Mouse (Mus musculus): ENCODE results near the gene Tgtp1. TPM values are rescaled to one million over a fixed set of nuclear protein-coding genes. Genes with fewer than 3 reads are reported as not detected.
"Not testable (repeated sequence)": the region's sequence is repeated elsewhere in the genome, so short reads cannot be mapped to it uniquely, and the experiment has no call there.

The Tgtp1 gene
- polyA plus RNA-seq, 1 experiment from 2014 or later, result 0.24 TPM

- not testable (repeated sequence) for H3K27me3 ChIP-seq; ATAC-seq (ENCODE audit: insufficient number of reproducible peaks, low FRiP score, low TSS enrichment, low read depth); H3K9ac ChIP-seq; H3K27ac ChIP-seq (replicated peaks); H3K9me3 ChIP-seq (replicated peaks); H3K4me1 ChIP-seq; H3K36me3 ChIP-seq; H3K4me2 ChIP-seq (replicated peaks); H3K4me3 ChIP-seq (replicated peaks)
- no CpG with 5 or more reads among the region's 1 CpGs for WGBS
These were observed 15.6 kb downstream of the Tgtp1 start, which contains the start of gene Olfr56 for GRCm38 (mm10) chr11:48978240-48978939. TSS of gene Olfr56 (plus strand) at chr11:48978889.

- no CpG with 5 or more reads among the region's 1 CpGs for WGBS
- H3K36me3 ChIP-seq; H3K4me3 ChIP-seq (replicated peaks); H3K4me2 ChIP-seq (replicated peaks); ATAC-seq (ENCODE audit: insufficient number of reproducible peaks, low FRiP score, low TSS enrichment, low read depth); H3K9me3 ChIP-seq (replicated peaks); H3K4me1 ChIP-seq; H3K27ac ChIP-seq (replicated peaks); H3K9ac ChIP-seq; H3K27me3 ChIP-seq: not testable (repeated sequence)
These were observed 19.3 kb downstream of the Tgtp1 start for GRCm38 (mm10) chr11:48974686-48975085.

GRCm38 (mm10) chr11:48946090-48946489, 47.9 kb downstream of the Tgtp1 start, which contains the start of gene Psme2b:
TSS of gene Psme2b (minus strand) at chr11:48946190.
- not testable (repeated sequence) for H3K9ac ChIP-seq; H3K27ac ChIP-seq (replicated peaks); H3K27me3 ChIP-seq; H3K4me3 ChIP-seq (replicated peaks); H3K4me2 ChIP-seq (replicated peaks); ATAC-seq (ENCODE audit: insufficient number of reproducible peaks, low FRiP score, low TSS enrichment, low read depth); H3K36me3 ChIP-seq; H3K9me3 ChIP-seq (replicated peaks); H3K4me1 ChIP-seq
- 87% methylated on average over 6 of the region's 6 CpGs for WGBS

GRCm38 (mm10) chr11:48939286-48939685, 54.7 kb downstream of the Tgtp1 start:
- not testable (repeated sequence) for H3K27me3 ChIP-seq; H3K4me1 ChIP-seq; H3K4me3 ChIP-seq (replicated peaks); H3K9me3 ChIP-seq (replicated peaks); H3K36me3 ChIP-seq; H3K4me2 ChIP-seq (replicated peaks); ATAC-seq (ENCODE audit: insufficient number of reproducible peaks, low FRiP score, low TSS enrichment, low read depth); H3K9ac ChIP-seq; H3K27ac ChIP-seq (replicated peaks)

Other genes starting within 250 kb of the Tgtp1 start
- 718 and 762 TPM in 2 replicates for gene Rack1, start 193.8 kb downstream of the Tgtp1 start, polyA plus RNA-seq (2015; fragmentation: Nextera tagmentation; extraction: Ambion mirVana)
- 7.5 and 8.1 TPM in 2 replicates for gene Trim41, start 176.8 kb downstream of the Tgtp1 start, polyA plus RNA-seq (2015; fragmentation: Nextera tagmentation; extraction: Ambion mirVana)
- 5.4 and 5.8 TPM in 2 replicates for gene Trim7, start 168.0 kb downstream of the Tgtp1 start, polyA plus RNA-seq (2015; fragmentation: Nextera tagmentation; extraction: Ambion mirVana)
- gene Gm12184, start 167.5 kb downstream of the Tgtp1 start, polyA plus RNA-seq (2015; fragmentation: Nextera tagmentation; extraction: Ambion mirVana), result 2.3 and 4.9 TPM in 2 replicates
- gene Irgm1, start 122.5 kb downstream of the Tgtp1 start, polyA plus RNA-seq (2015; fragmentation: Nextera tagmentation; extraction: Ambion mirVana), result 8.3 and 8.8 TPM in 2 replicates
- 0.20 and 0.49 TPM in 2 replicates for gene Gm5431, start 92.0 kb downstream of the Tgtp1 start, polyA plus RNA-seq (2015; fragmentation: Nextera tagmentation; extraction: Ambion mirVana)
- gene Psme2b, start 48.0 kb downstream of the Tgtp1 start, polyA plus RNA-seq (2015; fragmentation: Nextera tagmentation; extraction: Ambion mirVana), result 2.1 and 8.5 TPM in 2 replicates
- not detected in 2 replicates for gene Olfr56, start 15.3 kb downstream of the Tgtp1 start, polyA plus RNA-seq (2015; fragmentation: Nextera tagmentation; extraction: Ambion mirVana)
- 0.49 and 0.75 TPM in 2 replicates for gene 9930111J21Rik1, start 14.8 kb downstream of the Tgtp1 start, polyA plus RNA-seq (2015; fragmentation: Nextera tagmentation; extraction: Ambion mirVana)
- gene Gm12185, start 1.9 kb downstream of the Tgtp1 start, polyA plus RNA-seq (2015; fragmentation: Nextera tagmentation; extraction: Ambion mirVana), result not detected in 2 replicates
- gene 9930111J21Rik2, start 57.1 kb upstream of the Tgtp1 start, polyA plus RNA-seq (2015; fragmentation: Nextera tagmentation; extraction: Ambion mirVana), result 0.83 and 0.91 TPM in 2 replicates
- gene Tgtp2, start 70.0 kb upstream of the Tgtp1 start, polyA plus RNA-seq (2015; fragmentation: Nextera tagmentation; extraction: Ambion mirVana), result 0.21 TPM in 2 replicates
- 2.1 and 2.6 TPM in 2 replicates for gene Ifi47, start 82.4 kb upstream of the Tgtp1 start, polyA plus RNA-seq (2015; fragmentation: Nextera tagmentation; extraction: Ambion mirVana)
- 0.17 and 0.27 TPM in 2 replicates for gene Olfr1396, start 120.7 kb upstream of the Tgtp1 start, polyA plus RNA-seq (2015; fragmentation: Nextera tagmentation; extraction: Ambion mirVana)
- gene Olfr1395, start 148.1 kb upstream of the Tgtp1 start, polyA plus RNA-seq (2015; fragmentation: Nextera tagmentation; extraction: Ambion mirVana), result 0.25 and 0.51 TPM in 2 replicates
- gene Olfr1394, start 160.2 kb upstream of the Tgtp1 start, polyA plus RNA-seq (2015; fragmentation: Nextera tagmentation; extraction: Ambion mirVana), result 0.05 TPM in 2 replicates
- gene Btnl9, start 193.0 kb upstream of the Tgtp1 start, polyA plus RNA-seq (2015; fragmentation: Nextera tagmentation; extraction: Ambion mirVana), result 1.7 and 2.2 TPM in 2 replicates
- gene Zfp62, start 209.1 kb upstream of the Tgtp1 start, polyA plus RNA-seq (2015; fragmentation: Nextera tagmentation; extraction: Ambion mirVana), result 36.0 and 36.7 TPM in 2 replicates